Mouse (Mus musculus) lung, embryonic 15.5 days (tissue): ENCODE data around the gene Cep95. TPM values are rescaled to one million over a fixed set of nuclear protein-coding genes. Genes with fewer than 3 reads are reported as not detected.

Source experiments
- microRNA-seq: library from miRNA; unstranded; fragments of <30 nt; microRNA quantifications from one replicate; pipeline ENCODE4, GENCODE M21; 2016
- polyA plus RNA-seq: library from polyadenylated mRNA; unstranded; fragments of >200 nt; fragmentation: Nextera tagmentation; extraction: Ambion mirVana; gene quantifications from 2 replicates; pipeline ENCODE4 v1.2.1, GENCODE M21; 2015

Cep95 gene
- polyA plus RNA-seq, 1 experiment from 2014 or later = 21.7 TPM

Small RNA genes lying within 50 kb of the gene (microRNA-seq; reads per million reads assigned to microRNA genes)
- gene Gm25994 (not detected), gene Mir3064 (6.9 reads per million, percentile 24 among the genes with 10 or more reads in this experiment)

Other genes starting within 250 kb of the Cep95 start
- gene Tex2, start 175.8 kb upstream of the Cep95 start, polyA plus RNA-seq = 9.7 and 9.8 TPM in 2 replicates
- gene Pecam1, start 38.6 kb upstream of the Cep95 start, polyA plus RNA-seq = 109 and 117 TPM in 2 replicates
- 1.5 and 2.4 TPM in 2 replicates for gene Milr1, start 38.0 kb upstream of the Cep95 start, polyA plus RNA-seq
- 10.1 and 11.2 TPM in 2 replicates for gene Polg2, start 9.7 kb upstream of the Cep95 start, polyA plus RNA-seq
- gene Ddx5, start 67 bp upstream of the Cep95 start, polyA plus RNA-seq = 357 and 378 TPM in 2 replicates
- 16.1 and 16.5 TPM in 2 replicates for gene Smurf2, start 131.5 kb downstream of the Cep95 start, polyA plus RNA-seq
- gene Kpna2, start 210.3 kb downstream of the Cep95 start, polyA plus RNA-seq = 534 and 547 TPM in 2 replicates
- gene 1810010H24Rik, start 236.4 kb downstream of the Cep95 start, polyA plus RNA-seq = 8.8 and 10.0 TPM in 2 replicates